Mouse (Mus musculus) embryo, embryonic 10.5 days (tissue): ENCODE results near the gene Inpp5e.

ENCODE experiments used
- DNase-seq: peaks from one replicate; pipeline ENCODE4 v3.0.0-alpha.2; 2015; ENCODE audit warnings: low spot score

The Inpp5e gene

DNA sequence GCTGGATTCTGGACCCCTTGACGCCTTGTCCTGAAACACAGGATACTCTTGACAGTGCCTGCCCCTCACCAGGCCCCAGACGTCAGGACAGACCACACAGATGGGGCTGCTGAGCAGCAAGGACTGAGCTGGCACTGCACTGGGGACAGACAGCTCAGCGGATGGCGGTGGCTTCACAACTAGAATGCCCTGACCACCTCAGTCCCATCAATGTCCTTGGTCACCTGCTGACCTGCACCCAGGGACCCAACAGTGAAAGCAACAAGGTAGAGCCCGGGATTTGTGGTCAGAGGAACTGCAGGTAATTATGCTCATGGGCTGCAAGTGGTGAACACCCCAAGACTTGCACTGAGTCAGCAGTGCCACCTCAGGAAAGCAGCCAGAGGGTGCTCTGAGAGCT, 46.0 kb downstream of the Inpp5e start:
- DNase-seq: no peak

DNA sequence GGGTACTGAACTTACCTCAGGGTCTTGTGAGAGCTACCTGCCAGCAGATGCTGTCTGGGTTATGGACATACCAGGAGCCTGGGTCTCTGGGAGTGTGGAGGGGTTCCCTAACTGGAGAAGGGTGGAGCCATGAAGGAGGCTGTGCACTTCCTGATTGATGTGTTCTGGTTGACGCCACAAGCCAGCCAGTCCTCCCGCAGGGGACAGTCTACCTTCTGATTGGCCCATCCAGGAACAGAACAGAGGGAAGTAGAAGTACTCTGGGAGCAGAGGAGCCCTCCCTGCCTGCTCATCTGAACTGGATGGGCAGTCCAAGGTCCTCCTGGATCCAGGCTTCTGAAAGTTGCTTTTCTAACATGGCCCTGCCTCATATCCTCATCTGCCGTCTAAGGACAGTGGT, 48.2 kb downstream of the Inpp5e start, which contains the start of gene Card9:
TSS of gene Card9 (minus strand) at position 147 of the 400 bp plus-strand sequence.
- DNase-seq: no peak

- DNase-seq: no peak
These were observed 49.0 kb downstream of the Inpp5e start for GRCm38 (mm10) chr2:26359983-26360382.

- DNase-seq: no peak
These were observed 50.2 kb downstream of the Inpp5e start for GRCm38 (mm10) chr2:26358667-26359320.

DNA sequence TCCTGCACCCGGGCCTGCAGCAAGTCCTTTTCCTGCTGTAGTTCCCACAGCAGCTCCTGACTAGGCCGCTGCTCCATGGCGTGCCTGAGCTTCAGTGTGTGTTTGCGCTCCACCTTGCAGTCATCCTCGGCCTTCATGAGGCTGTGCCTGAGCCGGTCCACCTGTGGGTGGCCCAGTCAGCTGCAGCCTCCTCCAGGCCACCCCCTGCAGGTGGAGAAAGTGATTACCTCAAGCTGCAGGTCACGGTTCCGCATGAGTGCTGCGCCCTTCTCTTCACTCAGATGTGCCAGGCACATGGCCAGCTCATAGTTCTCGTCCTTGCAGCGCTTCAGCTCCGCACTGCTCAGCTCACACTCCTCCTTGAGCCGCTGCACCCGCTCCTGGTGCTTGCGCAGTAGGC, 51.5 kb downstream of the Inpp5e start:
- DNase-seq: no peak

DNA sequence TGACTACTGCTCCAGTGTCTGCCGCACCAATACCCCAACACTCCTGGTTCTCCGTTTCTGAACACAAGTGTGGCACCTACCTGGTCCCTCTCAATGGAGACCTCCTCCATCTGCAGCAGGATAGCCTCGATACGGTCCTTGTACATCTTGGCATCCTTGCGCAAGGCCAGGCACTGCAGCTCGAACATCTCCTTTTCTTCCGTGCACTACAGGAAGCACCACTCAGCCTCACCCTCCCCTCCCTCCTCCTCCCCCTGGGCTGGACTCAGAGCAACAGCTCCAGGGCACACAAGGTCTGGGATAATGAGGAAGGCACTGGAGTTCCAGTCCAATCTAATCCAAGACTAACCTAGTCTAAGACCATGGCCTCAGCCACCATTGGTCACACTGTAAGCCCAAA, 52.3 kb downstream of the Inpp5e start:
- DNase-seq: no peak

DNA sequence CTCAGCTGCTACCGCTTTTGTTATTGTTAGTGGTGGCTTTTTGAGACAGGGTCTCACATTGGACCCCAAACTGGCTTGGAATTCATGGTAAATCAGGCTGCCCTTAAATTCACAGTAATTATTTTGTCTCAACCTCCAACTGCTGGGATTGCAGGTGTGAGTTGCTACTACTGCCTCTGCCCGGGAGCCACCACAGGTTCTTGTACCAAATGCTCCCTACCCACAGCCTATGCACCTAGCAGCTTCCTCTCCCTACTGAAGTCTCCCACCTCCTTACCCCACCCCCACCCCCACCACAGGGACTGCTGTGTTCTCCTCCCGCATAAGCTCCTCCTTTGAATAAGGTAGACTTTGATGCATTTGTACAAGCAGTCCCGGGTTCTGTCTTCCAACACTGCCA, 52.8 kb downstream of the Inpp5e start:
- DNase-seq: no peak

GRCm38 (mm10) chr2:26354401-26354800, 54.6 kb downstream of the Inpp5e start:
- DNase-seq: no peak

- no peak for DNase-seq
These were observed 55.7 kb downstream of the Inpp5e start for GRCm38 (mm10) chr2:26353066-26353980.

GRCm38 (mm10) chr2:26352291-26352910, 56.6 kb downstream of the Inpp5e start:
- no peak for DNase-seq

GRCm38 (mm10) chr2:26351358-26352290, 57.4 kb downstream of the Inpp5e start, which contains the start of gene Dnlz:
Gene Dnlz (minus strand): TSS chr2:26352110.
- peak; percentile 94 for DNase-seq

DNA sequence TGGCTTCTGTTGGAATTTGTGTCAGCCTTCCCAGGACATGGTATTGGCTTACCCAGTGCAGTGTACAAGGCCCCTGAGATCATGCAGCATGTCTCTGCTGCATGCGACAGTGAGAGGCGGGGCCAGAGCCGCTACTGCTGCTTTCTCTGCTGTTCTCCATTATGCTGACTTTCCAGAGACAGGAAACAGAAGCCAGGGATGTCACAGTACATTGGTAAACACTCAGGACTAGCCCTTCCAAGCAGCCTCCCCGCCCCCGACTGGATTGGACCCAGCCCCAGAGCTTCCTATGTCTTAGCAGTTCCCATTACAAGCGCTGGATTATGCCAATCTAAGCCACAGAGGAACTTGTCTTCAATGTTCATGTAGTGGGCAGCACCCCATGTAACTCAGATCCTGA, 60.8 kb downstream of the Inpp5e start:
- DNase-seq: peak; percentile 14
